Mouse (Mus musculus): ENCODE results near the gene Lurap1.

The Lurap1 gene

GRCm38 (mm10) chr4:116105278-116105677 lies 45.9 kb downstream of the Lurap1 start:
- no peak for DNase-seq (ENCODE audit: low spot score in 2 of 2)

GRCm38 (mm10) chr4:116100959-116101358 lies 50.2 kb downstream of the Lurap1 start:
- DNase-seq (ENCODE audit: low spot score in 2 of 2): no peak

GRCm38 (mm10) chr4:116097211-116097610 lies 53.9 kb downstream of the Lurap1 start:
- DNase-seq (ENCODE audit: low spot score in 2 of 2): peak; percentile 28 to 38

- no peak for DNase-seq (ENCODE audit: low spot score in 2 of 2)
Measured at GRCm38 (mm10) chr4:116096291-116096690, 54.8 kb downstream of the Lurap1 start.

GRCm38 (mm10) chr4:116088510-116089249 lies 62.5 kb downstream of the Lurap1 start:
- DNase-seq (ENCODE audit: low spot score in 2 of 2): no peak

Measured in urinary bladder, postnatal 36 days (tissue).